Mouse (Mus musculus): ENCODE data around the gene Gtf2f2. TPM values are rescaled to one million over a fixed set of nuclear protein-coding genes. Genes with fewer than 3 reads are reported as not detected.

The Gtf2f2 gene
- total and polyA plus RNA-seq, 3 experiments, result 44.8 to 118 (median 90.6) TPM

- in situ Hi-C loops (cut with MboI; ENCODE audit: low pct_ligation_motif_present, low pct_unique_long_range_greater_than_20kb, low sequenced_read_pairs), result no loop called here
- dilution Hi-C loops (cut with MboI; ENCODE audit: extremely low pct_ligation_motif_present, extremely low pct_unique_long_range_greater_than_20kb, low sequenced_read_pairs), result no loop called here
- no peak for DNase-seq (ENCODE audit: extremely low read depth)
- 0 out of 2 replicates have a peak, but pooled peaks cover 3% of the 10 kb centered on the region for H3K79me2 ChIP-seq (replicated peaks; ENCODE audit: control insufficient read depth, extremely low read depth, insufficient read depth, poor library complexity, severe bottlenecking)
- no peak for TF ChIP-seq ZNF384 (IDR thresholded peaks at IDR 0.05; ENCODE audit: low read depth, low read length)
- TF ChIP-seq MEF2A (IDR thresholded peaks at IDR 0.05; ENCODE audit: borderline replicate concordance, low read depth, low read length), result no peak
- TF ChIP-seq MYC (IDR thresholded peaks at IDR 0.05; ENCODE audit: low read depth, low read length), result no peak
- no peak for TF ChIP-seq EP300 (IDR thresholded peaks at IDR 0.05; ENCODE audit: low read length)
- TF ChIP-seq POLR2A (IDR thresholded peaks at IDR 0.05; ENCODE audit: low read depth, low read length), result no peak
- no peak for TF ChIP-seq HCFC1 (IDR thresholded peaks at IDR 0.05; ENCODE audit: low read depth, low read length)
- TF ChIP-seq MAZ (IDR thresholded peaks at IDR 0.05; ENCODE audit: low read depth, low read length), result no peak
- no peak for TF ChIP-seq ETS1 (conservative IDR thresholded peaks at IDR 0.05; ENCODE audit: low read depth, low read length)
- no peaks in the 10 kb centered on the region for H3K9me3 ChIP-seq (replicated peaks; ENCODE audit: low read length)
- H3K4me1 ChIP-seq (ENCODE audit: control insufficient read depth in 1 of 2, insufficient read depth in 2 of 2), result peaks cover 0 to 50% of the 10 kb centered on the region in 2 experiments; a peak in 2 of 4 replicates
- no peaks in the 10 kb centered on the region for H3K27me3 ChIP-seq (replicated peaks)
- H3K9ac ChIP-seq (ENCODE audit: insufficient read depth, low read depth), result no peak overlapping the region
- H3K27ac ChIP-seq (ENCODE audit: insufficient read depth, low read depth), result no peak overlapping the region
- peaks cover 0 to 38% of the 10 kb centered on the region in 2 experiments for H3K36me3 ChIP-seq (replicated peaks in 1 of 2; ENCODE audit: control insufficient read depth in 1 of 2, insufficient read depth in 1 of 2, low read length in 1 of 2)
- no peak overlapping the region for H3K4me3 ChIP-seq (replicated peaks in 1 of 3; ENCODE audit: low read depth in 2 of 3, low read length in 2 of 3, poor library complexity in 1 of 3)
- no peak overlapping the region for H3K4me2 ChIP-seq (ENCODE audit: insufficient read depth, low read depth, poor library complexity, severe bottlenecking)
Measured at GRCm38 (mm10) chr14:75942365-75942764, 68.3 kb downstream of the Gtf2f2 start.

- H3K9ac ChIP-seq (ENCODE audit: insufficient read depth, low read depth), result no peak overlapping the region
- TF ChIP-seq MAX (IDR thresholded peaks at IDR 0.05; ENCODE audit: low read length) (no peak), USF2 (conservative IDR thresholded peaks at IDR 0.05; ENCODE audit: low read depth, low read length) (no peak), ETS1 (conservative IDR thresholded peaks at IDR 0.05; ENCODE audit: low read depth, low read length) (no peak), MEF2A (IDR thresholded peaks at IDR 0.05; ENCODE audit: borderline replicate concordance, low read depth, low read length) (no peak), ELF1 (IDR thresholded peaks at IDR 0.05; ENCODE audit: low read depth, low read length) (no peak), KAT2A (IDR thresholded peaks at IDR 0.05; ENCODE audit: insufficient replicate concordance, low read length) (no peak)
- peaks cover 0 to 38% of the 10 kb centered on the region in 2 experiments for H3K36me3 ChIP-seq (replicated peaks in 1 of 2; ENCODE audit: control insufficient read depth in 1 of 2, insufficient read depth in 1 of 2, low read length in 1 of 2)
- no peak overlapping the region for H3K4me3 ChIP-seq (replicated peaks in 1 of 3; ENCODE audit: low read depth in 2 of 3, low read length in 2 of 3, poor library complexity in 1 of 3)
- dilution Hi-C loops (cut with MboI; ENCODE audit: extremely low pct_ligation_motif_present, extremely low pct_unique_long_range_greater_than_20kb, low sequenced_read_pairs) (no loop called here), in situ Hi-C loops (cut with MboI; ENCODE audit: low pct_ligation_motif_present, low pct_unique_long_range_greater_than_20kb, low sequenced_read_pairs) (no loop called here)
- 0 out of 2 replicates have a peak, but pooled peaks cover 3% of the 10 kb centered on the region for H3K79me2 ChIP-seq (replicated peaks; ENCODE audit: control insufficient read depth, extremely low read depth, insufficient read depth, poor library complexity, severe bottlenecking)
- no peak overlapping the region for H3K4me2 ChIP-seq (ENCODE audit: insufficient read depth, low read depth, poor library complexity, severe bottlenecking)
- no peak overlapping the region for H3K27ac ChIP-seq (ENCODE audit: insufficient read depth, low read depth)
- no peaks in the 10 kb centered on the region for H3K27me3 ChIP-seq (replicated peaks)
- no peaks in the 10 kb centered on the region for H3K9me3 ChIP-seq (replicated peaks; ENCODE audit: low read length)
- H3K4me1 ChIP-seq (ENCODE audit: control insufficient read depth in 1 of 2, insufficient read depth in 2 of 2), result peaks cover 0 to 41% of the 10 kb centered on the region in 2 experiments; a peak in 2 of 4 replicates
- DNase-seq (ENCODE audit: extremely low read depth), result no peak
Measured at GRCm38 (mm10) chr14:75941500-75941899, 69.2 kb downstream of the Gtf2f2 start.

GRCm38 (mm10) chr14:75937714-75938113 lies 73.0 kb downstream of the Gtf2f2 start:
- Histone ChIP-seq H3K4me1 (ENCODE audit: control insufficient read depth in 1 of 2, insufficient read depth in 2 of 2) (peaks cover 0 to 8% of the 10 kb centered on the region in 2 experiments; a peak in 1 of 4 replicates), H3K36me3 (replicated peaks in 1 of 2; ENCODE audit: control insufficient read depth in 1 of 2, insufficient read depth in 1 of 2, low read length in 1 of 2) (peaks cover 0 to 38% of the 10 kb centered on the region in 2 experiments), H3K27me3 (replicated peaks) (no peaks in the 10 kb centered on the region), H3K4me2 (ENCODE audit: insufficient read depth, low read depth, poor library complexity, severe bottlenecking) (no peak overlapping the region), H3K27ac (ENCODE audit: insufficient read depth, low read depth) (no peak overlapping the region), H3K9ac (ENCODE audit: insufficient read depth, low read depth) (no peak overlapping the region), H3K9me3 (replicated peaks; ENCODE audit: low read length) (no peaks in the 10 kb centered on the region), H3K4me3 (replicated peaks in 1 of 3; ENCODE audit: low read depth in 2 of 3, low read length in 2 of 3, poor library complexity in 1 of 3) (no peak overlapping the region), H3K79me2 (replicated peaks; ENCODE audit: control insufficient read depth, extremely low read depth, insufficient read depth, poor library complexity, severe bottlenecking) (0 out of 2 replicates have a peak, but pooled peaks cover 3% of the 10 kb centered on the region)
- in situ Hi-C loops (cut with MboI; ENCODE audit: low pct_ligation_motif_present, low pct_unique_long_range_greater_than_20kb, low sequenced_read_pairs) (no loop called here), dilution Hi-C loops (cut with MboI; ENCODE audit: extremely low pct_ligation_motif_present, extremely low pct_unique_long_range_greater_than_20kb, low sequenced_read_pairs) (no loop called here)
- TF ChIP-seq KAT2A (IDR thresholded peaks at IDR 0.05; ENCODE audit: insufficient replicate concordance, low read length) (no peak), EP300 (IDR thresholded peaks at IDR 0.05; ENCODE audit: low read length) (no peak), TBP (conservative IDR thresholded peaks at IDR 0.05; ENCODE audit: low read depth, low read length) (no peak), RAD21 (IDR thresholded peaks at IDR 0.05; ENCODE audit: low read depth, low read length) (no peak), ZMIZ1 (IDR thresholded peaks at IDR 0.05; ENCODE audit: low read depth, low read length) (no peak), JUN (IDR thresholded peaks at IDR 0.05; ENCODE audit: insufficient read depth, low read depth, low read length) (peak; percentile 35), POLR2AphosphoS2 (IDR thresholded peaks at IDR 0.05; ENCODE audit: low read depth, low read length) (no peak), NELFE (IDR thresholded peaks at IDR 0.05; ENCODE audit: low read depth, low read length) (no peak), ZKSCAN1 (IDR thresholded peaks at IDR 0.05; ENCODE audit: borderline replicate concordance, low read depth, low read length) (no peak), SIN3A (IDR thresholded peaks at IDR 0.05; ENCODE audit: low read length) (no peak), TCF12 (IDR thresholded peaks at IDR 0.05; ENCODE audit: low read depth, low read length) (no peak), JUND (conservative IDR thresholded peaks at IDR 0.05; ENCODE audit: low read depth, low read length) (peak; percentile 70)
- peak; percentile 29 for DNase-seq (ENCODE audit: extremely low read depth)
